Mouse (Mus musculus): ENCODE data around the gene Tmem222.

The Tmem222 gene

DNA sequence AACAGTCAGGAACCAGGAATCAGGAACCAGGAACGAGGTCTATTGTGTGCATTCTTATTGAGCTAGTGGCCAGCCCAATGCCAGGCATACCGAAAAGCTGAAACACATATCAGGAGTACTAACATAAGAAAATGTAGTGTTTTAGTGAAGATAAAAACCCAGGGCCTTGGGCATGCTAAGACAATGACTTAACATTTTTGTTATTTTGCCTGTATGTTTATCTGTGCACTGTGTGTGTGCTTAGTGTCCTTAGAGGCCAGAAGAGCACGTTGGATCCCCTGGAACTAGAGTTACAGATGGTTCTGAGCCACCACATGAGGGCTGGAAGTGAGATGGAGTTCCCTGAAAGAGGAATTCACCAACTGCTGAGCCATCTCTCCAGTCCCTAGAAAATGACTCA, 7.7 kb upstream of the Tmem222 start:
- no peak for DNase-seq (ENCODE audit: low spot score in 2 of 2)

- DNase-seq (ENCODE audit: low spot score in 2 of 2): no peak
These were observed 5.1 kb upstream of the Tmem222 start for GRCm38 (mm10) chr4:133282656-133283055.

GRCm38 (mm10) chr4:133281951-133282481, 4.4 kb upstream of the Tmem222 start:
- no peak for DNase-seq (ENCODE audit: low spot score in 2 of 2)

- no peak for DNase-seq (ENCODE audit: low spot score in 2 of 2)
These were observed 3.9 kb upstream of the Tmem222 start for GRCm38 (mm10) chr4:133281513-133281912.

DNA sequence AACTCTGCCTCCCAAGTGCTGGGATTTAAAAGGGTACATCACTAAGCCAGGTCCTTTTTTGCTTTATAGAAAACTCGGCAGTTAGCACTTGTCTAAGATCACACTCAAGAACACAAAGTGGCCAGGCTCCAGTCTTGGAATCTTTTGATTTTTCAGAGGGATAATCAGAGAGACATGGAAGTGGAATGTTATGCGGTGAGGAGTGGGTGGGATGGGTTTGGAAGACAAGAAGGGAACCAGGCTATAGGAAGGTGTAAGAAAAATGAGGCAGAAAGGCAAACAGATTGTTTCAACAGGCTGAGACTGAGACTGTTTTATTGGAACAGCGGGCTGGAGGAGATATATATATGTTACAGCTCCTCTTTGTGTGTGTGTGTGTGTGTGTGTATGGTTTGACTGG, 890 bp upstream of the Tmem222 start:
- DNase-seq (ENCODE audit: low spot score in 2 of 2): no peak

- DNase-seq (ENCODE audit: low spot score in 2 of 2): no peak
These were observed 475 bp upstream of the Tmem222 start for GRCm38 (mm10) chr4:133278067-133278466.

DNA sequence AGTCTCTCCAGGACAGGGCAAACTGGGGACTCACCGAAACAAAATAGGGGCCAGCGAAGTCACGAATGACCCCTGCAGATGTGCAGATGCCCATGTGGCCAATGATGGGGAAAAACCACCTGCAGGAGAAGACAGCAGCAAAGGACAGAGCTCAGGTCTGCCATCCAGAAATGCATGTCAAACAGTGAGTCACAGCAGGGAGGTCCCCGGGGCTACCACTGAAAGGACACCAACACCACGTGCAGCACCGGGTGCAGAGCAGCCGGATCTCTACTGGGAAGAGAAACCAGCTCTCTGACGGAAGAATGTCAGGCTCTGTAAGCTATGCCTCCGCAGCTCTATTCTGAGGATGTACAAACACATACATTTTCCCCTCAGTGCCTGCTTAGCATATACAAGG, 6.7 kb downstream of the Tmem222 start:
- no peak for DNase-seq (ENCODE audit: low spot score in 2 of 2)

GRCm38 (mm10) chr4:133269596-133269995, 8.0 kb downstream of the Tmem222 start:
- no peak for DNase-seq (ENCODE audit: low spot score in 2 of 2)

- DNase-seq (ENCODE audit: low spot score in 2 of 2): no peak
These were observed 8.7 kb downstream of the Tmem222 start for GRCm38 (mm10) chr4:133268931-133269330.

DNA sequence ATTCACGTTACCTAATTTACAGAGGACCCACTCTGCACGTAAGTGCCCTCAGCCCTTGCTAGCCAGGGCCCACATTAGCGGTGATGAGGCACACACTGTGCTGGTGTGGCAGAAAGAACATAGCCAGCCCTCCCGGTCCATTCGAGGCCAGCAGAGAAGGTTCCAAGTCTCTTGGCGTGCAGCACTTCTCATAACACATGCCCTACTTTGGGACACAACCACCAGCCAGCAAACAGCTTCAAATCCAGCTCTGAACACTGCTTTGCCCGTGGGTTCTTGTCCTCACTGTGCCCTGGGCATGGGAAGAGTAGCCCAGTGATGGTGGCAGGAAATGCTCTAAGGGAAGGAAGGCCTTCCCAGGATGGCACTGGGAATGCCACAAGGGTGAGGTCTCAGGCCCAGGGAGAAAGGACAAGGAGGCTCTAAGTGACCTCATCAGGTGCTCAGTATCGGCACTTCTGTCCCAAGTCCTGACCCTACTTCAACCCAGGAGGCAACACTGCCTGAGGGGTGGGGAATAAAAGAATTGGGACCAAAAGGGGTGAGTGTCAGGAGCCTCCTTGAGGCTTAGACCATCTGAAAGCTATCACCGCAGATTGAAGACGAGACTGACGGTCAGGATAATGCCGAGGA, 11.2 kb downstream of the Tmem222 start:
- no peak for DNase-seq (ENCODE audit: low spot score in 2 of 2)

- DNase-seq (ENCODE audit: low spot score in 2 of 2): no peak
These were observed 11.8 kb downstream of the Tmem222 start for GRCm38 (mm10) chr4:133265759-133266158.

- DNase-seq (ENCODE audit: low spot score in 2 of 2): no peak
These were observed 12.3 kb downstream of the Tmem222 start for GRCm38 (mm10) chr4:133265297-133265696.

DNA sequence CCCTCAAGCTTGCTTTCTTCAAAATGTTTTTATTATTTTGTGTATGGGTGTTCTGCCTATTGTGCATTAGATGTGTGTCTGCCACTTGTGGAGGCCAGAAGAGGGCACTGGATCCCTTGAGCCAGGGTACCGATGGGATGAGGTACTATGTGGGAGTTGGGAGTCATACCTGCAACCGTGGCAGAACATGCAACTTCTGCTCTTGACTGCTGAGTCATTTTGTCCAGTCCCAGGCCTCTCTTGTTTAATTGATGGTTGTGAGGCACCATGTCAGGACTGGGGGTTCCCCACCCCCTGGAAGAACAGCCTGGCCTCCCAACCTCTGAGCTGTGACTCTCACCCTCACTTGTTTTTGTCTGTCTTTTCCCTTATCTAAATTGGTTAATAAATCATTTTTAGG, 13.0 kb downstream of the Tmem222 start:
- no peak for DNase-seq (ENCODE audit: low spot score in 2 of 2)

DNA sequence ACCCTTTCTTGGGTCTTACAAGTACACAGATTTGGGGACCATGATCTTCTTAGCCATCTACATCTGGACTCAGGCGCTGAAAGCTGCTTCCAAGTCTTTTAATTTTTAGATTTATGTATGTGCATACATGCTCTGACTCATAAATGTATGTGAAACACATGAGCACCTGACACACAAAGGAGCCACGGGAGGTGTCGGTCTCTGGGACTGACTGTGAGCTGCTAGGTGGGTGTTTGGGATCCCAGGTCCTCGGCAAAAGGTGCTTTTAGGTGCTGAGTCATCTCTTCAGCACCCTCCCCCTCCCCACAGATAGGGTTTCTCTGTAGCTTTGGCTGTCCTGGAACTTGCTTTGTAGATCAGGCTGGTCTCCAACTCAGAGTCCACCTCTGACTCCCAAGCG, 13.8 kb downstream of the Tmem222 start:
- no peak for DNase-seq (ENCODE audit: low spot score in 2 of 2)

- no peak for DNase-seq (ENCODE audit: low spot score in 2 of 2)
These were observed 14.7 kb downstream of the Tmem222 start, which contains the start of gene Sytl1 for GRCm38 (mm10) chr4:133262882-133263281. TSS of gene Sytl1 (minus strand) at chr4:133263113.

DNA sequence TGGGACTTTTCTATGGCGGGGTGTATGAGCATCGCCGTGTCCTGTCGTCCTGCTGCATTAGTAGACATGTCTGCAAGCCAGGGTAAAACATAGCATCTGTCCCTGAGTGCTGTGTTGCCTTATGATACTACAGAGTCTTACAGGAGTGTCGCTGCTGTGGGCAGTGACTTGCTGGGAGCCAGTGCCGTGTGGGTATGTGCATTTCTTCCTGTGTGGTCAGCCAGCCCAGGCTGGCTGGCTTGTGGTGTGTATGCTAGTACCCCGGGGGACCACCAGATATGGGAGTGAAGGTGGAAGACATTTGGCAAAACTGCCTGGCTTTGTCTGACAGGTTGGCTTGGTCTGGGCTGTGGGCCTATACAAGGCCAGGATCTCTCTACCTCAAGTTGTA, 15.2 kb downstream of the Tmem222 start:
- DNase-seq (ENCODE audit: low spot score in 2 of 2): no peak

DNA sequence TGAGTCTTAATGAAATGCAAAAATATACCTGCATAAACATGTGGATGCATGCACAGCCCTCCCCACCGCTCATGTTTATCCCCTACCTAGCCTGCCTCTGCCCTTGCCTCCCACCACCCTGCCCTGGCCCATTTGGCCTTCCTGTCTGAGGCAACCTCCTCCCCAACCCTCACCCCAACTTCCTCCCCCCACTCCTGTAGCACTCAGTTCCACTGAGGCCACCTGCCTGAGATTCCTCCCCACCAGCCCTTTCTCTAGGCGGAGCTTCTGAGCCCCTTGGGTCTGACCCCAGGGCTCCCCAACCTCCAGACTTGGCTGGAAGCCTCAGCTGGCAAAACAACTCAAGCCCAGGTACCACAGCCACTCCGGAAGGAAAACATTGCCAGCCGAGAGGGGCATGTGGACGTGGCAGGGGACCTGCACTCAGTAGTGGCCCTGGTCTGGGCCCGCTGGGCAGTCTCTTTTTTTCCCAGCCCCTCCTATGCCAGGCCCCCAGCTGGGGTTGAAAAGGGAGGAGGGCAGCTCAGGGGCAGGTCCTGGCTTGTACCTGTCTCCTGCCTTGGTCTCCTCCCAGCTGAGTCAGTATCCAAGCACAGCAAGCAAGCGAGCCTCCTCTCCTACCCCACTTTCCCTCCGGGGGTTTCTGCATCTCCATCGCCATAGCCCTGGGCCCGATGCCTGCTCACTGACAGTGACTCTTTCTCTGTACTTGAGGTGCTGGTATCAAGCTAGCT, 15.8 kb downstream of the Tmem222 start:
- DNase-seq (ENCODE audit: low spot score in 2 of 2): no peak

DNA sequence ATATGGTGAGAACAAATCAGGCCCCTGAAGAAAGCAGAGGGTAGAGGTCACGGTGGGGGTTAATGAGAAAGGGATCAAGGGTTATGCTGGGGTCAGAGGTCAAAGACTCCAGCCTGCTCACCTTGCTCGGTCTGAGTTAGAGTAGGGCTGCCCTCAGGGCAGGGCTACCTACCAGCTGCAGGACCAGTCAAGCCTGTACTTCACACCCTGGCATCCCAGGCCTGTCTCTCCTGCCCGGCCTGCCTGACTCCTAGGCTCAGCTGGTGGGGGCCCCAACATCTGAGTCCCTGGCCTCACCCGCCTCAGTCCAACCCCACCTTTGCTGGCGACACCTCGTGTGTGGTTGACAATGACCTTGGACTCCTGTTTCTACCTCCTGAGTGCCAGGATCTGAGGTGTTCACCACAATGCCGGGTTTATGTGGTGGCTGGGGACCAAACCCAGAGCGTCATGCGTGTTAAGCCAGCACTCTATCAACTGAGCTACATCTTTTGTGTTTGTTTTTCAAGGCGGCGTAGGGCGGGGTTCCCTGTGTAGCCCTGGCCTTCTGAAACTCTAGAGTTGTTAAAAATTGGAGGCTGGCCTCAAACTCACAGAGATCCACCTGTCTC, 19.7 kb downstream of the Tmem222 start:
- DNase-seq (ENCODE audit: low spot score in 2 of 2): no peak

DNA sequence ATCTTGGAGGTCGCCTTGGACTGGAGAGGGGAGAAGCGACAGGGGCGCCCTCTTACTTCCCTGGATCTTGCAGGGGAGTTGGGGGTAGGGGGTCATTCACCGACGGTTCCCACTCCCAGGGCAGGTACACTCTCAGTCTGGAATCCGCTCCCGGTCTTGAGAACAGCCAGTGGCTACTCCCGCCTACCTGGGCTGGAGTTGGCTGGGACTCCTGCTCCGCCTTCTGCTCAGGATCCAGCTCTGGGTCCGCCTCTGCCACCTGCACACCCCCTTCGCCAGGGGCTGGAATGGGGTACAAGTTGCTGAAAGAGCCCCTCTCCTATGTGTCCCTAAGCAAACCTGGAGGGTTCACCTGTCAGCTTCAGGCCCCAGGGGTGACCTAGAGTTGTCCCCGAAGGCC, 20.4 kb downstream of the Tmem222 start:
- DNase-seq (ENCODE audit: low spot score in 2 of 2): no peak

DNA sequence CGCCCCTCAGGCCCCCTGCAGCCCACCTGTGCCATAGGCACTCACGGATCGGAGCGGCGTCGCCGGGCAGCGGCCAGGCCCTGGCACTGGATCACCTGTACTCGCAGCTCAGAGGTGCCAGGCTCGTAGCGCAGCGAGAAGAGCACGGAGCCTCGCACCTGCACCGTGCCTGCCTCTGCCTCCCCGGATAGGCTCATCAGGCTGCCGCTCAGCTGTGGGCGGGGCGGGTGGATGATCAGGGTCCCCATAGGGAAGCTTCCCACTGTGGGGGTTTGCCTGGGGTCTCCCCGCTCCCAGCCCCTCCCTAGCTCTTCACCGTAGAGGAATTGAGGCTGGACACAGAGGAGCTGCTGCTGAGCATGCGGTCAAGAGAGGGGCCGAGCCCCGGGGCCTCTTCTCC, 20.8 kb downstream of the Tmem222 start:
- no peak for DNase-seq (ENCODE audit: low spot score in 2 of 2)

DNA sequence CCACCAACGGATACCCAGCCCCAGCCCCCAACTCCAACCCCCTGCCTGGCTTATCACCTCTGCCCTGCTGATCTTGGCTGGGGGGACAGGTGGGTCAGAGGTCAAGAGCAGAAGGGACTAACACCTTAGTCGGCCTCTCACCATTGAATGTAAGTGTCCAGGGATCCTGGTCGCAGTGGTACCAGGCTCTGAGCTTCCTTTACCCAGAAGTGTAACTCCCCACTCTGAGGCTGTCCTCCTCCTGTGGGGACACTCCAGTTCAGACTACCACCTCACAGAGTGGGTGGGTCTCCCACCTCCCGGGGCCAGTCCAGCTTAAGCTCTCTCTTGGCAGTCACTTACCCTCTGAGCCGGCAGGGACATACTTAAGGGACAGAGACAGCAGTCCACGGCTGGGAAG, 22.2 kb downstream of the Tmem222 start:
- no peak for DNase-seq (ENCODE audit: low spot score in 2 of 2)

GRCm38 (mm10) chr4:133253412-133253811, 24.2 kb downstream of the Tmem222 start:
- DNase-seq (ENCODE audit: low spot score in 2 of 2): no peak

DNA sequence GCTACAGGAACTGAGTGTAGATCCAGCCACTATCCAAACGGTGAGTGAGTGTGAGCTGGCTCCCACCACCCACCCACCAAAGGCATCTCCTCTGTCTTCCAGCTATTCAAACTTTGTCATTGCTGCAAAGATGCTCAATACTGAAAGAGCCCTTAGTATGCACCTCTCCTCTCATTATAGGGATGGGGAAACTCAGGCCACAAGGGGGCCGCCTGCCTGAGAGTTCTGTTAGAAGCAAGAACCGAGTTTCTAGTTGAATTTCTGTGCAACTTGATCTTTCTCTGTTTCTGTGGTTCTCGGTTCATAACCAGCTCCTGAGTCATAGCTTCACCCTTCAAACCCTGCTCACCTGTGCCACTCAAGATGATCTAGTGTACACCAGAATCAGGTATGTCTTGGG, 25.5 kb downstream of the Tmem222 start:
- no peak for DNase-seq (ENCODE audit: low spot score in 2 of 2)

Data from right cerebral cortex, postnatal 36 days (tissue).